Mouse (Mus musculus) stomach, postnatal 0 days (tissue): ENCODE results near the gene Col6a6. TPM values are rescaled to one million over a fixed set of nuclear protein-coding genes. Genes with fewer than 3 reads are reported as not detected.

Source experiments
- ATAC-seq: fragments of 200-750 bp; cut with Nextera tagmentation; 2 replicates; pipeline ENCODE4 v1.8.0; 2017; ENCODE audit not compliant: low FRiP score, low TSS enrichment
- DNase-seq: peaks from one replicate; pipeline ENCODE4 v3.0.0-alpha.2; 2016; ENCODE audit warnings: low spot score
- H3K27ac ChIP-seq: fragments of 300-500 bp; sonication (generic); replicated peaks from 2 replicates; pipeline ENCODE4 v1.5.1; 2014; ENCODE audit warnings: mild to moderate bottlenecking, control low read depth
- H3K27me3 ChIP-seq: fragments of 300-500 bp; sonication (generic); 2 replicates; pipeline ENCODE4 v1.6.1; 2014; ENCODE audit warnings: low read length; ENCODE audit not compliant: control insufficient read depth, insufficient read depth
- H3K36me3 ChIP-seq: fragments of 300-500 bp; sonication (generic); 2 replicates; pipeline ENCODE4 v1.6.1; 2014; ENCODE audit warnings: low read length, mixed read lengths; ENCODE audit not compliant: control insufficient read depth, insufficient read depth
- H3K4me1 ChIP-seq: fragments of 300-500 bp; sonication (generic); replicated peaks from 2 replicates; pipeline ENCODE4 v1.6.1; 2014; ENCODE audit warnings: antibody characterized with exemption; ENCODE audit not compliant: control insufficient read depth, insufficient read depth
- H3K4me2 ChIP-seq: fragments of 300-500 bp; sonication (generic); replicated peaks from 2 replicates; pipeline ENCODE4 v1.6.1; 2014; ENCODE audit warnings: low read depth, mild to moderate bottlenecking, control low read depth, moderate library complexity
- H3K4me3 ChIP-seq: fragments of 300-500 bp; sonication (generic); 2 replicates; pipeline ENCODE4 v1.5.1; 2014; ENCODE audit warnings: low read depth, low read length, control low read depth
- H3K9ac ChIP-seq: fragments of 300-500 bp; sonication (generic); 2 replicates; pipeline ENCODE4 v1.6.1; 2014; ENCODE audit warnings: mild to moderate bottlenecking, low read length, control low read depth, mixed read lengths
- H3K9me3 ChIP-seq: fragments of 300-500 bp; sonication (generic); 2 replicates; pipeline ENCODE4 v1.6.1; 2016; ENCODE audit warnings: low read length; ENCODE audit not compliant: control insufficient read depth
- CTCF ChIP-seq: IDR thresholded peaks from 2 replicates; pipeline ENCODE4 v1.5.1; 2016; ENCODE audit warnings: antibody characterized with exemption, low read depth, mild to moderate bottlenecking, moderate library complexity
- EP300 ChIP-seq: optimal IDR thresholded peaks from 2 replicates; pipeline ENCODE3; 2016; ENCODE audit warnings: antibody characterized with exemption
- WGBS: fragments of 180-500 bp; shearing (Covaris S2); extraction: QIAGEN DNeasy Blood & Tissue Kit; methylation state at CpG from one replicate; pipeline ENCODE4 v1.1.7; 2014; 5-methylcytosine and 5-hydroxymethylcytosine counted together
- polyA plus RNA-seq: library from polyadenylated mRNA; unstranded; fragments of >200 nt; fragmentation: Nextera tagmentation; extraction: Ambion mirVana; gene quantifications from 2 replicates; pipeline ENCODE4 v1.2.1, GENCODE M21; 2015

The Col6a6 gene
- polyA plus RNA-seq, 1 experiment from 2014 or later = 0.18 TPM

GRCm38 (mm10) chr9:105696818-105697564, 131.0 kb downstream of the Col6a6 start:
- H3K4me2 ChIP-seq = no peak overlapping the region
- no peak for TF ChIP-seq EP300
- no peak for TF ChIP-seq CTCF
- H3K36me3 ChIP-seq = no peaks in the 10 kb centered on the region
- 80% methylated on average over 7 of the region's 7 CpGs for WGBS
- H3K27ac ChIP-seq = no peak overlapping the region
- ATAC-seq = no peak
- no peaks in the 10 kb centered on the region for H3K9me3 ChIP-seq
- no peak for DNase-seq
- H3K9ac ChIP-seq = no peak overlapping the region
- peaks cover 5% of the 10 kb centered on the region; the same call in 1 of the 2 replicates for H3K4me1 ChIP-seq
- H3K4me3 ChIP-seq = no peak overlapping the region
- H3K27me3 ChIP-seq = no peaks in the 10 kb centered on the region

GRCm38 (mm10) chr9:105693854-105694253, 134.1 kb downstream of the Col6a6 start:
- Histone ChIP-seq H3K4me2 (no peak overlapping the region), H3K4me3 (no peak overlapping the region), H3K27ac (no peak overlapping the region), H3K36me3 (no peaks in the 10 kb centered on the region), H3K9me3 (no peaks in the 10 kb centered on the region), H3K27me3 (no peaks in the 10 kb centered on the region), H3K4me1 (peaks cover 5% of the 10 kb centered on the region; the same call in 1 of the 2 replicates), H3K9ac (no peak overlapping the region)
- TF ChIP-seq CTCF (peak; percentile 93), EP300 (no peak)
- DNase-seq (peak; percentile 91), ATAC-seq (peak; percentile 73; the same call in 1 of the 2 replicates)
- 1% methylated on average over 5 of the region's 5 CpGs for WGBS

GRCm38 (mm10) chr9:105693056-105693455, 134.9 kb downstream of the Col6a6 start:
- WGBS = 81% methylated on average over 9 of the region's 9 CpGs
- H3K36me3 ChIP-seq = peaks cover 4% of the 10 kb centered on the region; the same call in 1 of the 2 replicates
- H3K27ac ChIP-seq = no peak overlapping the region
- DNase-seq = no peak
- no peaks in the 10 kb centered on the region for H3K9me3 ChIP-seq
- H3K4me3 ChIP-seq = no peak overlapping the region
- no peak overlapping the region for H3K4me2 ChIP-seq
- ATAC-seq = no peak
- no peak for TF ChIP-seq EP300
- no peak for TF ChIP-seq CTCF
- H3K4me1 ChIP-seq = 0 out of 2 replicates have a peak, but pooled peaks cover under 1% of the 10 kb centered on the region
- H3K9ac ChIP-seq = no peak overlapping the region
- H3K27me3 ChIP-seq = no peaks in the 10 kb centered on the region

- Histone ChIP-seq H3K4me3 (no peak overlapping the region), H3K36me3 (peaks cover 10% of the 10 kb centered on the region; the same call in 1 of the 2 replicates), H3K27me3 (no peaks in the 10 kb centered on the region), H3K9ac (no peak overlapping the region), H3K9me3 (no peaks in the 10 kb centered on the region), H3K4me2 (no peak overlapping the region), H3K27ac (no peak overlapping the region), H3K4me1 (no peaks in the 10 kb centered on the region)
- TF ChIP-seq CTCF (no peak), EP300 (no peak)
- DNase-seq (no peak), ATAC-seq (no peak)
- 83% methylated on average over 14 of the region's 14 CpGs for WGBS
These were observed 135.5 kb downstream of the Col6a6 start for GRCm38 (mm10) chr9:105692472-105692871.

GRCm38 (mm10) chr9:105689485-105689884, 138.5 kb downstream of the Col6a6 start:
- Histone ChIP-seq H3K4me1 (no peaks in the 10 kb centered on the region), H3K27me3 (no peaks in the 10 kb centered on the region), H3K27ac (no peak overlapping the region), H3K36me3 (peaks cover 16% of the 10 kb centered on the region), H3K9me3 (no peaks in the 10 kb centered on the region), H3K4me2 (no peak overlapping the region), H3K9ac (no peak overlapping the region), H3K4me3 (no peak overlapping the region)
- no peak for DNase-seq
- ATAC-seq = no peak
- TF ChIP-seq CTCF (no peak), EP300 (no peak)
- WGBS = 58% methylated on average over 7 of the region's 7 CpGs

GRCm38 (mm10) chr9:105684549-105685165, 143.3 kb downstream of the Col6a6 start:
- no peak overlapping the region for H3K4me3 ChIP-seq
- no peak overlapping the region for H3K9ac ChIP-seq
- H3K4me1 ChIP-seq = no peaks in the 10 kb centered on the region
- TF ChIP-seq CTCF (no peak), EP300 (no peak)
- H3K9me3 ChIP-seq = no peaks in the 10 kb centered on the region
- WGBS = 87% methylated on average over 13 of the region's 13 CpGs
- no peaks in the 10 kb centered on the region for H3K27me3 ChIP-seq
- no peak for ATAC-seq
- no peak for DNase-seq
- H3K27ac ChIP-seq = no peak overlapping the region
- no peak overlapping the region for H3K4me2 ChIP-seq
- H3K36me3 ChIP-seq = peaks cover 19% of the 10 kb centered on the region
